Mouse (Mus musculus) erythroblast, embryonic 14.5 days (primary cell): ENCODE data around the gene Kcnk18.

Experiments used
- GATA1 ChIP-seq: IDR thresholded peaks from 2 replicates; pipeline ENCODE4 v1.6.1; 2012; ENCODE audit warnings: low read length, inconsistent platforms, mixed read lengths
- TAL1 ChIP-seq: IDR thresholded peaks from 3 replicates; pipeline ENCODE4 v1.6.1; 2012; ENCODE audit warnings: low read length, inconsistent platforms, mixed read lengths

DNA sequence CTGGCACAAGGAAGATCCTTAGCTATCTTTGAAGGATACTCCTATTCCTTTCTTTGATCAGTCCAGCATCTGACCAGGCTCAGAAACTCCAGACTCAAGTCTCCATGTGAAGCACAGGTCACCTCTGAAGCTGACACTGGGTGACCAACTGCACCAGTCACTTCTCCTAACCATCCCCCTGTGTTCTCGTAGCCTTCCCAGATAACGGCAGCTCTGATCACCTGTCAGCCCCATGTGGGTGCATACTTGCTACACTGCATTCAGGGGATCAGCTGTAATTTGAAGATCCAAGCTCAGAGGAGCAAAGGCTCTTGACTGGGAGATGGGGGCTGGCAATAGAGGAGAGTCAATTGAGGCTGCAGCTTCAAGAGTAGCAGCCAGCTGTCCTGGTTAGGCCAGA lies 10.0 kb upstream of the Kcnk18 start:
- TF ChIP-seq TAL1, result no peak
- TF ChIP-seq GATA1, result no peak
